Mouse (Mus musculus) frontal cortex, adult (tissue): ENCODE results near the gene Cyth4.

Source experiments
- ATAC-seq: cut with Nextera tagmentation; 2 replicates; pipeline ENCODE4 v1.9.2; 2017; ENCODE audit warnings: mild to moderate bottlenecking, moderate library complexity, mixed read lengths; ENCODE audit not compliant: low TSS enrichment

Cyth4 gene

DNA sequence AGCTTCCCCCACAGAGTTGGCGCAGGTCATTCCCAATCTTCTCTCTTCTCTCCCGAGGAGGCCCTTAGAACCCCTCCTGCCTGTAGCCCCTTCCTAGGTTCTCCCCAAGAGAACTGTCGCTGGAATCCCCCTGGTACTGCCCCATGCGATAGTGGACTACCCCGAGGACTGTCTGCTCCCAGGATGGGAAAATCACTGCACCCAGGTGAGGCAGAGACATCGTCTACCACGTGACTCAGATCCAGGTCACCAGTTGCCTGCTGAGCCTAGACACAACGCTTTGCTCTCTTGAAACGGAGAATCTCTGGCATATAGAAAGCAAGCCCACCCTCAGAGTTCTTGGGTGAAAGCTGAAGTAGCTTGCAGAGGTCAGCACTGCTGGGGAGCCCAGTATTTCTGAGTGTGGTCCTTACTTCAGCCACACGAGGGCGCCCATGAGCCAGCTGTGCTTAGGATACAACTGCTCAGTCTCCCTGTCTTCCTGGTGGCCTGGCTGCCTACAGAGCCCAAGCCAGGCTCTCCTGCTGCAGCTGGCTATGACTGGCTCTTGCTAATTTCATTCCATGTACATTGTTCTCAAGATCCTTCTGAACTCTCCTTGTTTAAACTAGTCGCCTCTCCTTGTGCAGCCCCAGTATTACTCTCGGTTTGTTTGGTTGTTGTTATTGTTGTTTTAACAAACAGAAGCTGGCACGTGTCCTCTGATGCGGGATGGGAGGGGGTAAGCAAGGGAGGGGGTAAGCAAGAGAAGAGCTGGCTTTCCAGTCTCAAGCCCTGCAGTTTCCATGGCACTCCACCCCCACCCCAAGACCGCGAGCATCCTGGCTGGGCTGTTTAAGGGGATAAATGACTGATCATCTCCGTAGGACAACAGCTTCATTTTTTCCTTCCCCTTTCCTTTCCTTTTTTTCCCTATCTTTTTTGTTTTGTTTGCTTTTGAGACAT, 9.5 kb upstream of the Cyth4 start:
- peak; percentile 89 for ATAC-seq

- ATAC-seq, result no peak
These were observed 8.8 kb upstream of the Cyth4 start for GRCm38 (mm10) chr15:78588049-78588448.

- ATAC-seq, result no peak
These were observed 7.9 kb upstream of the Cyth4 start for GRCm38 (mm10) chr15:78588900-78589299.

GRCm38 (mm10) chr15:78589936-78590335, 6.9 kb upstream of the Cyth4 start:
- ATAC-seq, result no peak

DNA sequence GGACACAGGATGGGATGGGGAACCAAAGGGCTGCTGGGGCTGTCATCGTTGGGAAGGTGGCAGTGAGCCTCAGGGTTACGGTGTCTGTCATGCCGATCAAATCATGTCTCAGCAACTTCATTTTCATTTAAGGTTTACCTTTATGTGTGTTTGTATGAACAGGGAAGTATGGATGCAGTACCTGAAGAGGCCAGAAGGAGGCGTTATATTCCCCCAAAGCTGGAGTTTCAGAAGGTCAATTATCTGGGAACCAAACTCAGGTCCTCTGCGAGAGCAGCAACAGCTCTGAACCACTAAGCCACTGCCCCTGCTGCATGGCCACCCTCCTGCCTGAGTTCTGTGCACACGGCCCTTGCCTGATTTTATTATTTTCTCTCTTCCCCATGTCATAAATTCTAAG, 6.1 kb upstream of the Cyth4 start:
- no peak for ATAC-seq

DNA sequence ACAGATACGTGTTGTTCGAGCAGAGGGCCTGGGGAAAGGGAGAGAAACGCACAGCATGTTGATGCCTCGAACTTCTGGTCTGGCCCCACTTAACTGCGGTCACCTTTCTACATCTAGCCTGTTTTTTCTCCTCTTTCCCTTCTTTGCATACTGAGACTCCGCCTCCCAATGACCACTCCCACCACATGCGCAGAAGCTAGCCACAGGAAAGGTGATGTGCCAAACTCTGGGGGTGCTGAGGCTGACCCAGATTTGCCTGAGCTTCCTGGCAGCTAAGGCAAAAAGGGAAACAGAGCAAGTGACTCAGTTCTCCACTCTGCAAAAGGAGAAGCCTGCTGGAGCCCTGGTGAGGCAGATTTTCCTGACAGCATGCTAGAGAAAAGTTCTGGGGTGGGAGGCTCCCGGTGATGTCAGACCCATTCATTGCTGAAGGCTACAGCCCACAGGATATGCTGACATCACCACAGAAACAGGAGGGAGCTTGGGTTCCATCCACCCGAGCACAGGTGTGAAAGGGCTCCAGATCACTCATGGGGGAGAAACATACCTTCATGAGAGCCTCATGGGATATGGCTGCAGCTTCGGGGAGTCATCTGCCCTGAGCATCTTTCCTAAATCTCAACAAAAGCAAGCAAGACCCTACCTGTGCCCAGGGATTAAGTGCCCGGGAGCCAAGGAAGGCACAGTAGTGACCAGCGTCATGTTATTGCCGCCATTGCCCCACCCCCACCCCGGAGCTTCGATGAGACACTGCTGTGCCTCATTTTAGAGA, 5.0 kb upstream of the Cyth4 start:
- no peak for ATAC-seq

- ATAC-seq, result no peak
These were observed 4.3 kb upstream of the Cyth4 start for GRCm38 (mm10) chr15:78592452-78592968.

- no peak for ATAC-seq
These were observed 2.9 kb upstream of the Cyth4 start for GRCm38 (mm10) chr15:78593896-78594425.

GRCm38 (mm10) chr15:78594831-78595230, 2.0 kb upstream of the Cyth4 start:
- no peak for ATAC-seq

- ATAC-seq, result no peak
These were observed 1.4 kb upstream of the Cyth4 start for GRCm38 (mm10) chr15:78595468-78595867.

DNA sequence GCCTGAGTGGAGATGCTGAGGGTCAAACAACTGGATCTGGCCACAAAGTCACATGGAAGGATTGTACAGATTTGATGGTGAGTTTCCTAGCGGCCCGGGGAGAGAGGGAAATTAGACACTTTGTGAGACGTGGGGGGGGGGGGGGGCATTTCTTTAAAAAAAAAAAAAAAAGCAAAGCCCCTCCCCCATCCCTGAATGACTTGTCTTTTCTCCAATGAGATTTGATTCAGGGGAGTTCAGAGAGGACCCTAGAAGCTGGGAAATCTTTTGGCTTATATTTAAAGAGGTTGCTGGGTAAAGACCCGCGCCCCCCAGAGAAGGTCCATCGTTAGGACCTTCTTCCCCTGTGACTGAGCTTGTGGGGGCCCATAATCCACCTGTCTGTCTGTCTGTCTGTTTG, 343 bp upstream of the Cyth4 start:
- no peak for ATAC-seq

GRCm38 (mm10) chr15:78597729-78598128, 882 bp downstream of the Cyth4 start:
- no peak for ATAC-seq

DNA sequence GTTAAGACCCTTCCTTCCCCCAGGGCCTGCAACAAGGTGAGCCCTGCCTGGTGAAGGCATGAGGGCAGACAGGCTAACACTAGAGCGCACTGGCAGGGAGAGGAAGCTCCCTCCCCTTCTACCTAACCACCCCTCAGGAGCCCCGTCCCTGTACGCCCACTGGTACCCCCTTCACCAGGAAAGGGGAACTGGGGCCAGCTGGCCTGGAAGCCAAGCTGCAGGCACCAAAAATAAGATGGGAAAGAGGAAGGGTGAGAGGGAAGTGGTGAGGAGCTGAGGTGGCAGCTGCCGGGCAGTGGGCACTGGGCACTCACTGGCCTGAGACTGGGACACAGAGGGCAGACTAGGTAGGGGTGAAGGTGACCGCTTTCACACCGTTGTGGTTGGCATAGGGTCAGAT, 2.3 kb downstream of the Cyth4 start:
- no peak for ATAC-seq

- ATAC-seq, result no peak
These were observed 2.8 kb downstream of the Cyth4 start for GRCm38 (mm10) chr15:78599529-78600193.

DNA sequence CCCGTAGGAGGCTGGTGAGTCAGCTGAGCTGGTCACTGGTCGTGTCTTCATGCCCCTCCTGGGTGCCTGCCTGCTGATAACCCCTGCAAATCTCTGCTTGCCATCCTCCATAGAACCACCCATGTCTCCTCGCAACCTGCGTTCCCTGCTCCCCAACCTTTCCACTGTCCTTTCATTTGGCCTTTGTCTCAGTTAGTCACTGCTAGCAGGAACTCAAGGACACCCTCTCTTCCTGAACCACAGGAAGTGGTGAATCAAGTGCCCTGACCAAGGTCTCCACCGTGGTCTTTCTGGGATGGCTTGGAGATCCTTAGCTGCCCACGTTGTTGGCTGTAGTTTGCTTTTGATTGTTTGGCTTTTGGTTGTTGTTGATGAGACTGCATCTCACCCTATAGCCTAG, 4.3 kb downstream of the Cyth4 start:
- no peak for ATAC-seq

GRCm38 (mm10) chr15:78604255-78604654, 7.4 kb downstream of the Cyth4 start:
- no peak for ATAC-seq

DNA sequence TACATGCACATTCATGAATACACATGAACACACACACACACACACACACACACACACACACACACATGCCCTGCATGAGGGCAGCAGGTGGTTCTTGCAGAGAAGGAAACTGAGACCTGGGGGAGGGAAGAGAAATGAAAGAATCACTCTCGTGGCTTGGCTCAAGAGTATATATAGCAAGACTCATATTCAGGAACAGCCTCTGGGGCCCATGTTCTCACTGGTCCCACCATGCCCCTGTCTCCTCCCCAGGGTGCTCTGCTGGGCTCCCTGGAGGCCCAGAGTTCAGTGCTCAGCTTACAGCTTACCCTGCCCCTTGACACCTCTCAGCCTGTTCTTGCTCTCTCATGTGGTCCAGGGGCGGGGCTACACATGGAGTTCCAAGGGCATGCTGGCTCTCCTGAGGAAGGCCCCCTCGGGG, 8.5 kb downstream of the Cyth4 start:
- ATAC-seq, result no peak

DNA sequence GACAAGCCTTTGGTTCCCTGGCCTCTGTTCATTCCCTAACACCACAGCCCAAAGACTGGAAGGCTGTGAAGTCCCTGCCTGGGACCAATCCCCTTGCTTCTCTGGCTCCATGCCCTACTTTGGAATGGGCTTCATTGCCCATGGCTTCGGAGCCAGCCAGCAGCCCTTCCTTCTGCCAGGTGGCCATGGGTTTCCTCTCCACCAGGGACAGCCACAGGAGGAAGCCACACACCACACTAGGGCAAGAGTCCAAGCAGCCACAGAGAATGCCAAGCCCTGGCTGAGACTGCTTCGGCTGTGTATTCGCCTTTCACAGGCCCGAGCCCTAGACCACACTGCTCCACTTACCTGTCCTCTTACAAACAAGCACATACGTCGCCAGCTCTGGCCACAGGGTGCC, 9.2 kb downstream of the Cyth4 start:
- ATAC-seq, result no peak

DNA sequence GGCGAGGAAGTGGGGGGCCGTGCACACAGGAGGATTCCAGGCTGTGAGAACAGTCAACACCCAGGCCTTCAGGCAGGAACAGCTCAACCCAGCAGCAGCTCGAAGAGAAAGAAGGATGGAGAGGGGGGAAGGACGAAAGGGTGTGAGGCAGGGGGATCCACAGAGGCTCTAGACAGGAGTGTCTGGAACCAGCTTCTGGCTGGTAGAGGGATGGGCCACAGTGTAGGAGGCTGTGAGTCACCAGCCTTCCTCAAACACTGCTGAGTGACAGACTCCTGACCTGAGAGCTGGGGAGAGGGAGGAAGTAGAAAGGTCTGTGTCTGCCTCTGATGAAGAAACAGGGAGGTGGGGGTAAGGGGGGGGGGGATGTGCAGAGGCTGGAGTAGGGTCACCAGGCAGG, 10.6 kb downstream of the Cyth4 start:
- peak; percentile 64 for ATAC-seq

DNA sequence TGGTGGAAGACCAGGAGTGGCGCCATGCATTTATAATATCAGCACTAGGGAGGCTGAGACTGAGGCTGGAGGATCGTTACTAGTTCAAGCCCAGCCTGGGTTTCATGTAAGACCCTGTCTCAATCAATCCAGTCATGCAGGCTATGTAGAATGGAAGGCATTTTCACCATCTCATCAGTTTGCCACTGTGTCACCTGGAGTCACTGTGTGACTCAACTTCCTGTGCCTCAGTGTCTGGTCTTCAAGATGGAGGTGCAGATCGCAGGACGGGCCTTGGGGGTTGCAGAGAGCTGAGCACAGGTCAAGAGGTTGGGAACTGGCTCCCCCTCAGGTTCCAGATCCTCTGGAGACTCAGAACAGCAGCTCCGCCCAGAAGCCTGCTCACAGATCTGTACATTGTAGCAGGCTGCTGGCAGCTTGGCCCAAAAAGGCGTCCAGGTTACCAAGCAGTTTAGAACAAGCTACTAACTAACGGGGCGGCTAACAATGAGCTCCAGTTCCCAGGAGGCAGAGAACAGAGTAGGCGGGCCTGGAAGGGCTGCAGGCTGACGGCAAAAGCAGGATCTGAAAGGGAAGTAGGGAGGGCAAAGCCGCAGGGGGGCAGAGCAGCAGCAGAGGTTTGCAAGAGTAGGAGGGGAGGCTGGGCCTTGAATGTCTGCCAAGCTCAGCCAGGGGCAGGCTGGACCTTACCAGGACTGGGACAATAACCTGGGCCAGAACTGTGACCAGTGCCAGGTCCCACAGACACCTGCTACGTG, 14.0 kb downstream of the Cyth4 start:
- peak; percentile 88 for ATAC-seq

DNA sequence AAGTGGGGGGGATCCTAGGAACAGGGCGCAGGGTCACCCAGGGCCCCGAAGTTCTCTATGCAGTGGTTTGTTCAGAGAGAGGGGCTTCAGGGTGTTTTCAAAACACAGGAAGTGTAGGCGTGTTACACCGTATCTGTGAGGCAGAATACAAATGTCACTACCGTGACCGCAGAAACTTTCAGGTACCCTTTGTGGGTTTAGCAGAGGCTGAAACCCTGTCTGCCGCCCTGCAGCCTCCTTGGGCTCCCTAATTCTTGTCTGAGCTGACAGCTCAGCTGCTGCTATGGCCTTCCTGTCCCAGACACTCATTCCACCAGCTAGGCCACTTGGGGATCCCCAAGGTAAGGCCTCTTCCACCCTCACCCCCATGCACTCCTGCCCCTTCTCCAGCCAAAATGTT, 17.7 kb downstream of the Cyth4 start:
- no peak for ATAC-seq
